ENCODE assay signal across 24 mouse cellular contexts in genomic region chr15:67315202-67315601, GRCm38 (mm10).
"Had no signal": no experiment of that assay in that cellular context is flagged by ENCODE, and none has a peak within 500 bp of the region (broad histone marks: within the 10 kb centered on the region; RNA-seq: fewer than 3 reads in every experiment).

No protein-coding gene starts in this region.

- DNase-seq: gastrocnemius, adult 2 months; gastrocnemius, postnatal 10 days; gastrocnemius, postnatal 25 days; heart, adult 18-20 months; heart, postnatal 14 days; heart, postnatal 36 days; kidney, adult 18-20 months; kidney, postnatal 10 days; kidney, postnatal 25 days; kidney, postnatal 4 days; liver had no signal

- H3K9ac ChIP-seq: heart, embryonic 13.5 days; heart, embryonic 15.5 days; hindbrain, embryonic 13.5 days; hindbrain, embryonic 15.5 days; kidney, embryonic 15.5 days; limb, embryonic 12.5 days; liver, embryonic 12.5 days had no signal

- H3K9me3 ChIP-seq: heart, embryonic 13.5 days; heart, embryonic 15.5 days; hindbrain, embryonic 13.5 days; hindbrain, embryonic 15.5 days; kidney, embryonic 15.5 days; limb, embryonic 10.5 days; limb, embryonic 12.5 days; liver, embryonic 12.5 days had no signal

- H3K4me3 ChIP-seq: gastrocnemius, adult 2 months; heart, embryonic 13.5 days; heart, embryonic 15.5 days; hindbrain, embryonic 13.5 days; hindbrain, embryonic 15.5 days; kidney, embryonic 15.5 days; layer of hippocampus, adult 2 months; left cerebral cortex, adult 2 months; limb, embryonic 10.5 days; limb, embryonic 12.5 days; liver, embryonic 12.5 days had no signal

- ATAC-seq: forebrain, embryonic 16.5 days; hindbrain, postnatal 0 days; liver, embryonic 12.5 days had no signal

- H3K4me1 ChIP-seq: heart, embryonic 13.5 days; heart, embryonic 15.5 days; hindbrain, embryonic 13.5 days; hindbrain, embryonic 15.5 days; kidney, embryonic 15.5 days; limb, embryonic 10.5 days; limb, embryonic 12.5 days; liver, embryonic 12.5 days had no signal

- H3K4me2 ChIP-seq: heart, embryonic 11.5 days; heart, embryonic 13.5 days; heart, embryonic 15.5 days; hindbrain, embryonic 13.5 days; hindbrain, embryonic 15.5 days; kidney, embryonic 15.5 days; limb, embryonic 12.5 days; liver, embryonic 12.5 days had no signal

- H3K27ac ChIP-seq: gastrocnemius, adult 2 months; heart, embryonic 13.5 days; heart, embryonic 15.5 days; hindbrain, embryonic 13.5 days; hindbrain, embryonic 15.5 days; hindbrain, postnatal 0 days; kidney, embryonic 15.5 days; layer of hippocampus, adult 2 months; left cerebral cortex, adult 2 months; limb, embryonic 10.5 days; limb, embryonic 12.5 days; liver, embryonic 12.5 days had no signal

- H3K27me3 ChIP-seq: heart, embryonic 13.5 days; heart, embryonic 15.5 days; hindbrain, embryonic 13.5 days; hindbrain, embryonic 15.5 days; kidney, embryonic 15.5 days; limb, embryonic 12.5 days; liver, embryonic 12.5 days had no signal

- H3K36me3 ChIP-seq: heart, embryonic 13.5 days; heart, embryonic 15.5 days; hindbrain, embryonic 13.5 days; hindbrain, embryonic 15.5 days; kidney, embryonic 15.5 days; limb, embryonic 10.5 days; limb, embryonic 12.5 days; liver, embryonic 12.5 days had no signal
